Mouse (Mus musculus): ENCODE measurements around the gene Nrp2. TPM values are rescaled to one million over a fixed set of nuclear protein-coding genes. Genes with fewer than 3 reads are reported as not detected.

Gene Nrp2
- total and polyA plus RNA-seq, 2 experiments from 2014 or later, result 31.6 to 120 TPM

DNA sequence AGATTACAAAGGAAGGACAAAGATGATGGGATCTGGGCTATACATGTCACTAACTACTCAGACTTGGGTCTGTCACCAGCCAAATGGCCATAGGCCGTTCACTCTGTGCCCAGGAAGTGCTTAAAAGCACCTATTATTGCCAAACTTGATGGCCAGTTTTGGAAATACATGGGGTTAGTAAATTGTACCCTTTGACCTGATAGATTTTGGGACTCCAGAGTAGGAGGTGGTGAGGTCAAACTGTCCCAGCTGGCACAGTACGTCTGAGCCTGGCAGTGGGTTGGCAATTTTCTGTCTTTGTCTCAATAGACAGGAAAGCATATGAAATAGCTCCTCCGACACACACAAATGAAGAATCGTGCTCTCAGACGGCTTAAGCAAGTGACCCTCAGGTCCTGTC is 20.8 kb downstream of the Nrp2 start:
- DNase-seq, result no peak
- Histone ChIP-seq H3K36me3 (ENCODE audit: insufficient read depth) (no peaks in the 10 kb centered on the region; the same call in 1 of the 2 replicates), H3K27ac (ENCODE audit: low read depth, low read length) (no peak overlapping the region), H3K4me3 (ENCODE audit: low read depth, low read length) (no peak overlapping the region), H3K9ac (no peak overlapping the region), H3K4me2 (ENCODE audit: low read depth) (no peak overlapping the region), H3K9me3 (ENCODE audit: low read length) (0 out of 2 replicates have a peak, but pooled peaks cover 5% of the 10 kb centered on the region), H3K4me1 (ENCODE audit: insufficient read depth) (no peaks in the 10 kb centered on the region), H3K27me3 (ENCODE audit: insufficient read depth, low read length) (no peaks in the 10 kb centered on the region)
- TF ChIP-seq CTCF (IDR thresholded peaks at IDR 0.05; ENCODE audit: low read depth), result no peak
- no peak for ATAC-seq
- 75% methylated on average over 5 of the region's 5 CpGs for WGBS

DNA sequence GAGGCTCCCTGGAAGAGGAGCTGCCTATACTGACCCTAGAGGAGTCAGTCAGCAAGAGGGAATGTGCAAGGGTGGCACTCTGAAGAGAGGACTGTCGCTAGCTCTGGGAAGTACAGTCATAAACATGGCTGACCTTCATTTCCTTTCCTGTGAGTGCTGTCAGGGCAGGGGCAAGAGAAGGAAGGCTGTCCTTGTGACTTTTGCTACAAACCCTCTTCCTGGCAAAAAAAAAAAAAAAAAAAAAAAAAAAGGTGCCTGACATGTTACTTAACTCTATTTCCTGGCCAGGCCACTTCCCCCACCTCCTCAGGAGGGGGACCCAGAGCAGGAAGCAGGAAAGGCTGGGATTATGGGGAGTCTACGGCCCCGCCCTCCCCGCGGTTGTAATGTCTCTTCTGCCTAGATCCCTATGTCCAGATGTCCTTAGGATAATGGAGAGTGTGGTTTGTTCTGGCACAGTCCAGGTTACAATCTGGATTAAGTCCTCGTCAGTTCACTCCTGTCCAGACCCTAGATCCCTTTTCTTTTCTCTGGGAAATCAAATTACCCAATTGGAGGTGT is 21.5 kb downstream of the Nrp2 start:
- no peaks in the 10 kb centered on the region for H3K36me3 ChIP-seq (ENCODE audit: insufficient read depth)
- H3K4me2 ChIP-seq (ENCODE audit: low read depth), result no peak overlapping the region
- no peak overlapping the region for H3K27ac ChIP-seq (ENCODE audit: low read depth, low read length)
- H3K9me3 ChIP-seq (ENCODE audit: low read length), result 0 out of 2 replicates have a peak, but pooled peaks cover 5% of the 10 kb centered on the region
- no peaks in the 10 kb centered on the region for H3K4me1 ChIP-seq (ENCODE audit: insufficient read depth)
- WGBS, result 69% methylated on average over 6 of the region's 6 CpGs
- DNase-seq (no peak), ATAC-seq (no peak)
- no peak for TF ChIP-seq CTCF (IDR thresholded peaks at IDR 0.05; ENCODE audit: low read depth)
- no peak overlapping the region for H3K4me3 ChIP-seq (ENCODE audit: low read depth, low read length)
- no peak overlapping the region for H3K9ac ChIP-seq
- no peaks in the 10 kb centered on the region for H3K27me3 ChIP-seq (ENCODE audit: insufficient read depth, low read length)

DNA sequence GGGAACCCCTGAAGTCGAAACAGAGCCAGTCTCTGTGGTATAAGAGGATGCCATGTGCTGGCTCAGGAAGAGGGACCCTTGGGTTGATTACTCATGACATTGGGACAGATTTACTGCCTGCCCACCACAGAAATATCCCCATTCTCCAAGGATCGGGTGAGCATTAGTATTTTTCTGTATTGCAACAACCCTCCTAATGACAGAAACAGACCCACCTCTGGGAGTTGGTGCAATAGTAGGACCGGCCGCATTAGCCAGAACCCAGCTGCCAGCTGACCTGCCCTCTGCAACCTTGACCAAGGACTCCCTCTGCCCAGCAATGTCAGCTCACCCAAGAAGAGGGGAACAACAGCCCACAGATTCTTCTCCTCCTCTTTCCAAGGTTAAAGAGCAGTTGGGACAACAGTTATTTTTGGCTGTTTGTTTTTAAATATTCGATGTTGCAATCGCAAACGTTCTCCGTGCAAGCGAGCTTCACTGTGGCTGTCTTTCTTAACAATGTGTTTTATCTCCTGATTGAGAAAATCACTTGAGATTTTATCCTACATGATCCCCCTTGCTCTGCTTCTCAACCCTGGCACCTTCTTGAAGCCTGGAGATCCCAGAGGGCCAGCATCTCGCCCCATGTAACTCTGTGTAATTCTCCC is 22.1 kb downstream of the Nrp2 start:
- no peak overlapping the region for H3K9ac ChIP-seq
- no peak overlapping the region for H3K4me3 ChIP-seq (ENCODE audit: low read depth, low read length)
- no peak overlapping the region for H3K4me2 ChIP-seq (ENCODE audit: low read depth)
- no peaks in the 10 kb centered on the region for H3K4me1 ChIP-seq (ENCODE audit: insufficient read depth)
- no peak overlapping the region for H3K27ac ChIP-seq (ENCODE audit: low read depth, low read length)
- ATAC-seq (no peak), DNase-seq (no peak)
- H3K27me3 ChIP-seq (ENCODE audit: insufficient read depth, low read length), result no peaks in the 10 kb centered on the region
- H3K9me3 ChIP-seq (ENCODE audit: low read length), result 0 out of 2 replicates have a peak, but pooled peaks cover 5% of the 10 kb centered on the region
- TF ChIP-seq CTCF (IDR thresholded peaks at IDR 0.05; ENCODE audit: low read depth), result no peak
- H3K36me3 ChIP-seq (ENCODE audit: insufficient read depth), result no peaks in the 10 kb centered on the region
- WGBS, result 74% methylated on average over 10 of the region's 10 CpGs

DNA sequence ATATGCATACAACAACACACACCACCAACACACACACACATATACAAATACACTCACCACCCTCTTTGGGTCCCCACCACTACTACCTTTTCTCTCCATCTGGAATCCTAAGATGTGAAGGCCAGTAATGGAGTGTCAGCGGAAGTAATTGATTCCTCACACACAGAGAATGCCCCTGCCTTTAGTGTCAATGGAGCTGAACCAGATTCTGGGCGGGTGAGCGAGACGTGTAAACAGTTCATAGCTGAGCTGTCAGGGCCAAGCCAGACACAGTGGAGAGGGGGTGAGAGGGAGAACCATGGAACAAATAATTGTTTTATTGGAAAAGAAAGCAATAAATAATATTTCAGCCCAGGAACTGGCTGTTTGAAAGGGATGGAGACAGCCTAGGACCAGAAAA is 24.1 kb downstream of the Nrp2 start:
- 39% methylated on average over 4 of the region's 4 CpGs for WGBS
- Histone ChIP-seq H3K4me2 (ENCODE audit: low read depth) (no peak overlapping the region), H3K9me3 (ENCODE audit: low read length) (0 out of 2 replicates have a peak, but pooled peaks cover 5% of the 10 kb centered on the region), H3K27ac (ENCODE audit: low read depth, low read length) (no peak overlapping the region), H3K4me1 (ENCODE audit: insufficient read depth) (no peaks in the 10 kb centered on the region), H3K27me3 (ENCODE audit: insufficient read depth, low read length) (no peaks in the 10 kb centered on the region), H3K4me3 (ENCODE audit: low read depth, low read length) (no peak overlapping the region), H3K36me3 (ENCODE audit: insufficient read depth) (no peaks in the 10 kb centered on the region), H3K9ac (no peak overlapping the region)
- ATAC-seq (no peak), DNase-seq (no peak)
- TF ChIP-seq CTCF (IDR thresholded peaks at IDR 0.05; ENCODE audit: low read depth), result no peak

DNA sequence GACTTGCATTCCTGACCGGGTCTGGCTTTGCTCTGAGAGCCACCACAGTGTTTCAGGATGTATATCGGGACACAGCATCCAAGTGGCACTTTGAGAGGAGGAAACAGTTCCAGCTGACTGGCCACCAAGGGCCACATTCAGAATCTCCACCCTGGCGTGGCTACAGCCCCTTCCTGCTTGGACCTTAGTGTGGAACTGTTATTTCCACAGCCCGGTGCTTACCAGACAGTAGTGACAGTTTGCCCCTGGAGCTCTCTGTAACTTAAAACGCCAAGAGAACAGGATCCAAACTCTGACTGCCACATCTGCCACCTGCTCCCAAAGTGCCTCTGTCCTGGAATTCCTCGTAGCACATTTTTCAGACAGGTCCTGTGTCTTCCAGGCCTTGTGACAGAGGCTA is 25.3 kb downstream of the Nrp2 start:
- no peaks in the 10 kb centered on the region for H3K4me1 ChIP-seq (ENCODE audit: insufficient read depth)
- H3K36me3 ChIP-seq (ENCODE audit: insufficient read depth), result no peaks in the 10 kb centered on the region
- DNase-seq (no peak), ATAC-seq (no peak)
- no peak overlapping the region for H3K27ac ChIP-seq (ENCODE audit: low read depth, low read length)
- WGBS, result 61% methylated on average over 6 of the region's 6 CpGs
- no peak overlapping the region for H3K4me2 ChIP-seq (ENCODE audit: low read depth)
- TF ChIP-seq CTCF (IDR thresholded peaks at IDR 0.05; ENCODE audit: low read depth), result no peak
- no peak overlapping the region for H3K4me3 ChIP-seq (ENCODE audit: low read depth, low read length)
- H3K9ac ChIP-seq, result no peak overlapping the region
- H3K9me3 ChIP-seq (ENCODE audit: low read length), result no peaks in the 10 kb centered on the region
- no peaks in the 10 kb centered on the region for H3K27me3 ChIP-seq (ENCODE audit: insufficient read depth, low read length)

DNA sequence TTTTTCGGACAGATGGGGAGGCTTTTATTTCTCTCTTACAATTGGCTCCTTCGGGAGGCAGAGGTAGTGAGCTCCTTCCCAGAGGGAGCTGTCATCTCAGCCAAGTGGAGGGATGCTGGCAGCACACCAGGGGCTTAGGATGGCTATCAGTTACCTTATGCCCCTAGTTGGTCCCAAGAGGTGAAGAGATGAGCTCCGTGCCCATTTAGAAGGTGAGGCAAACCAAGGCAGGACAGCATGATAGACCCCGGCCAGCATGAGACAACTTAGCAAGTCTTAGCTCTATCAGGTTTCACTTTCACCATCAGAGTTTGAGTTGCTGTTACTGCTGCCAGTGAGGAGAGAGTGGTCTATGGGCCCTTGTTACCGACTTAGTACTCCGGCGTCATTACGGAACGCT is 25.8 kb downstream of the Nrp2 start:
- no peak overlapping the region for H3K4me3 ChIP-seq (ENCODE audit: low read depth, low read length)
- no peak overlapping the region for H3K4me2 ChIP-seq (ENCODE audit: low read depth)
- no peak overlapping the region for H3K9ac ChIP-seq
- no peaks in the 10 kb centered on the region for H3K27me3 ChIP-seq (ENCODE audit: insufficient read depth, low read length)
- 65% methylated on average over 9 of the region's 9 CpGs for WGBS
- H3K9me3 ChIP-seq (ENCODE audit: low read length), result no peaks in the 10 kb centered on the region
- no peak for TF ChIP-seq CTCF (IDR thresholded peaks at IDR 0.05; ENCODE audit: low read depth)
- H3K36me3 ChIP-seq (ENCODE audit: insufficient read depth), result no peaks in the 10 kb centered on the region
- DNase-seq, result no peak
- no peak for ATAC-seq
- no peaks in the 10 kb centered on the region for H3K4me1 ChIP-seq (ENCODE audit: insufficient read depth)
- no peak overlapping the region for H3K27ac ChIP-seq (ENCODE audit: low read depth, low read length)

DNA sequence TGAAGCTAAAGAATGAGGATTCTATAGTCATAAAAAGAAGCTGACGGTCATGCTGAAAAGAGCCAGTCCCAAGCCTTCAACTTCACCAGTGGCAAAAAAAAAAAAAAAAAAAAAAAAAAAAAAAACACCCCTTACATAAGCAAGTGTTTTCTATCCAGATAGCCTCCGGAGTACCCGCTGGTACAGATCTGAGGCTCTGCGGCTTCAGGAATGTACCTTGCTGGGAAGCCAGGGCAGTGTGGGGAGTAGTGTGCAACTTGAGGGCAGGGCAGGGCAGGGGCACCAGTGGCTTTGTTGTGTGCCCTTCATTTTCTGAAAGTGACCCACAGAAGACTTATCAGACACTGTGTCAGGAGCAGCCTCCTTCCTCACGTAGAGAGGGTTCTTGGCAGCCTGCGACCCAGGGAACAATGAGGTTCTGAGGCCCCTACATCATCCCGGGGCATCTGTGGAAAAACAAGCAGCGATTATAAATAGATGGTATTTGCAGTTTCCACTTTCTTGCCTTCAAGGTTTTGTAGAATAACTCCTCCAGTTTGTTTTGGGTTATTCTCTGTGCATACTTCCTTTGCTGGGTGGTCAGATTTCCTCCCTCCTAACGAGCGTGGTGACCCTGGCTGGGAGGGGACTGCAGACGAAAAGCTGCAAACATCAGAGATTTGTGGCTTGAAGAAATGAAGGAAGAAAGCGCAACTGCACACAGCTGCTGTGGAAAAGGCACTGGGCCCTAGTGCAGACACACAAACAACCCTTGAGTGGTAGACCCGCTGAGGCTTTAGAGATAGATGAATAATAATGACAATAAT is 26.5 kb downstream of the Nrp2 start:
- H3K9ac ChIP-seq, result no peak overlapping the region
- DNase-seq, result no peak
- no peak overlapping the region; the same call in 1 of the 2 replicates for H3K27ac ChIP-seq (ENCODE audit: low read depth, low read length)
- no peaks in the 10 kb centered on the region for H3K9me3 ChIP-seq (ENCODE audit: low read length)
- no peak for TF ChIP-seq CTCF (IDR thresholded peaks at IDR 0.05; ENCODE audit: low read depth)
- 57% methylated on average over 13 of the region's 13 CpGs for WGBS
- ATAC-seq, result no peak
- no peak overlapping the region for H3K4me3 ChIP-seq (ENCODE audit: low read depth, low read length)
- no peaks in the 10 kb centered on the region for H3K36me3 ChIP-seq (ENCODE audit: insufficient read depth)
- no peak overlapping the region for H3K4me2 ChIP-seq (ENCODE audit: low read depth)
- H3K4me1 ChIP-seq (ENCODE audit: insufficient read depth), result no peaks in the 10 kb centered on the region
- no peaks in the 10 kb centered on the region for H3K27me3 ChIP-seq (ENCODE audit: insufficient read depth, low read length)

All from forebrain, postnatal 0 days (tissue).